Mouse (Mus musculus) small intestine, adult 2 months (tissue): Measurements from ENCODE around the gene 1110002E22Rik. TPM values are rescaled to one million over a fixed set of nuclear protein-coding genes. Genes with fewer than 3 reads are reported as not detected.

ENCODE experiments used
- H3K27ac ChIP-seq: fragments of 200-500 bp; 2 replicates; pipeline ENCODE4 v1.5.1; 2012; ENCODE audit warnings: low read depth, low read length, control low read depth, inconsistent platforms; ENCODE audit not compliant: insufficient read depth
- H3K27me3 ChIP-seq: fragments of 200-500 bp; 2 replicates; pipeline ENCODE4 v1.6.1; 2012; ENCODE audit warnings: mild to moderate bottlenecking, moderate library complexity, low read length, inconsistent platforms; ENCODE audit not compliant: control insufficient read depth, insufficient read depth
- H3K36me3 ChIP-seq: fragments of 200-500 bp; 2 replicates; pipeline ENCODE4 v1.6.1; 2012; ENCODE audit warnings: mild to moderate bottlenecking, low read length, control low read depth, inconsistent platforms; ENCODE audit not compliant: control insufficient read depth, insufficient read depth
- H3K4me1 ChIP-seq: fragments of 200-500 bp; 2 replicates; pipeline ENCODE4 v1.6.1; 2012; ENCODE audit warnings: low read length, inconsistent platforms, mixed read lengths; ENCODE audit not compliant: control insufficient read depth, insufficient read depth, insufficient read length
- H3K4me3 ChIP-seq: fragments of 200-500 bp; 2 replicates; pipeline ENCODE4 v1.5.1; 2012; ENCODE audit warnings: low read depth, mild to moderate bottlenecking, control low read depth, inconsistent platforms, low read length, moderate library complexity
- CTCF ChIP-seq: fragments of 200-500 bp; IDR thresholded peaks from 2 replicates; pipeline ENCODE4 v1.5.1; 2012; ENCODE audit warnings: low read depth, mild to moderate bottlenecking, control low read depth, inconsistent platforms, low read length, moderate library complexity, mixed read lengths; ENCODE audit not compliant: insufficient replicate concordance, insufficient read length; ENCODE audit errors: extremely low read depth
- POLR2A ChIP-seq: fragments of 200-500 bp; IDR thresholded peaks from 2 replicates; pipeline ENCODE4 v1.6.1; 2012; ENCODE audit warnings: low read depth, mild to moderate bottlenecking, control low read depth, inconsistent platforms, low read length, moderate library complexity
- WGBS: fragments of 180-500 bp; shearing (Covaris S2); methylation state at CpG from one replicate; pipeline ENCODE4 v1.1.7; 2018; 5-methylcytosine and 5-hydroxymethylcytosine counted together
- polyA plus RNA-seq: library from polyadenylated mRNA; depleted of rRNA; stranded (reverse); fragments of >200 nt; gene quantifications from 2 replicates; pipeline ENCODE4 v1.2.3, GENCODE M21; 2012; rRNA removed

The 1110002E22Rik gene
- polyA plus RNA-seq = 0.01 and 0.04 TPM in 2 replicates

GRCm38 (mm10) chr3:138064732-138065645 is at the start of gene 1110002E22Rik:
Gene 1110002E22Rik, plus strand, starts transcription at chr3:138065052.
- Histone ChIP-seq H3K27me3 (no peaks in the 10 kb centered on the region), H3K36me3 (no peaks in the 10 kb centered on the region), H3K4me1 (peaks cover 2% of the 10 kb centered on the region), H3K4me3 (no peak within 1 kb of the TSS), H3K27ac (no peak within 1 kb of the TSS)
- TF ChIP-seq CTCF (no peak), POLR2A (no peak)
- WGBS = 76% methylated on average over 33 of the region's 33 CpGs

GRCm38 (mm10) chr3:138016810-138017209 is 48.0 kb upstream of the 1110002E22Rik start:
- Histone ChIP-seq H3K27ac (no peak overlapping the region), H3K4me3 (no peak overlapping the region), H3K4me1 (peaks cover 14% of the 10 kb centered on the region; the same call in 1 of the 2 replicates), H3K27me3 (no peaks in the 10 kb centered on the region), H3K36me3 (no peaks in the 10 kb centered on the region)
- WGBS = 92% methylated on average over 12 of the region's 12 CpGs
- TF ChIP-seq CTCF = no peak
- no peak for TF ChIP-seq POLR2A

- TF ChIP-seq CTCF = no peak
- TF ChIP-seq POLR2A = no peak
- Histone ChIP-seq H3K36me3 (no peaks in the 10 kb centered on the region), H3K4me1 (peaks cover 8% of the 10 kb centered on the region; the same call in 1 of the 2 replicates), H3K27ac (no peak overlapping the region), H3K4me3 (no peak overlapping the region), H3K27me3 (no peaks in the 10 kb centered on the region)
- WGBS = 43% methylated on average over 4 of the region's 4 CpGs
These were observed 42.8 kb upstream of the 1110002E22Rik start for GRCm38 (mm10) chr3:138022003-138022402.

- Histone ChIP-seq H3K27me3 (no peaks in the 10 kb centered on the region), H3K36me3 (no peaks in the 10 kb centered on the region), H3K4me1 (peaks cover 11% of the 10 kb centered on the region; the same call in 1 of the 2 replicates), H3K4me3 (no peak overlapping the region), H3K27ac (no peak overlapping the region)
- no peak for TF ChIP-seq CTCF
- TF ChIP-seq POLR2A = no peak
- 92% methylated on average over 4 of the region's 4 CpGs for WGBS
These were observed 42.2 kb upstream of the 1110002E22Rik start for GRCm38 (mm10) chr3:138022651-138023050.

- peaks cover 13% of the 10 kb centered on the region; the same call in 1 of the 2 replicates for H3K4me1 ChIP-seq
- no peaks in the 10 kb centered on the region for H3K36me3 ChIP-seq
- H3K4me3 ChIP-seq = no peak overlapping the region
- H3K27me3 ChIP-seq = no peaks in the 10 kb centered on the region
- no peak for TF ChIP-seq CTCF
- 75% methylated on average over 10 of the region's 10 CpGs for WGBS
- H3K27ac ChIP-seq = no peak overlapping the region
These were observed 38.6 kb upstream of the 1110002E22Rik start for GRCm38 (mm10) chr3:138026286-138026685.

GRCm38 (mm10) chr3:138027575-138028362 is 37.1 kb upstream of the 1110002E22Rik start:
- Histone ChIP-seq H3K27ac (peak overlapping the region; percentile 21; the same call in 1 of the 2 replicates), H3K4me1 (peaks cover 5% of the 10 kb centered on the region; the same call in 1 of the 2 replicates), H3K27me3 (no peaks in the 10 kb centered on the region), H3K4me3 (no peak overlapping the region), H3K36me3 (no peaks in the 10 kb centered on the region)
- 62% methylated on average over 5 of the region's 5 CpGs for WGBS
- TF ChIP-seq POLR2A (no peak), CTCF (no peak)
